Mouse (Mus musculus) erythroblast, embryonic 14.5 days (primary cell): Measurements from ENCODE around the gene Lgals8. TPM values are rescaled to one million over a fixed set of nuclear protein-coding genes. Genes with fewer than 3 reads are reported as not detected.

Source experiments
- H3K27me3 ChIP-seq: 2 replicates; pipeline ENCODE4 v1.6.1; 2012; ENCODE audit warnings: inconsistent platforms; ENCODE audit not compliant: control insufficient read depth
- H3K36me3 ChIP-seq: 2 replicates; pipeline ENCODE4 v1.6.1; 2012; ENCODE audit warnings: mild to moderate bottlenecking, inconsistent platforms; ENCODE audit not compliant: control insufficient read depth
- H3K4me1 ChIP-seq: 2 replicates; pipeline ENCODE4 v1.6.1; 2012; ENCODE audit warnings: inconsistent platforms; ENCODE audit not compliant: control insufficient read depth
- H3K4me3 ChIP-seq: replicated peaks from 2 replicates; pipeline ENCODE3; 2012; ENCODE audit warnings: moderate library complexity, mild to moderate bottlenecking, inconsistent platforms
- H3K9me3 ChIP-seq: 2 replicates; pipeline ENCODE4 v1.6.1; 2012; ENCODE audit warnings: low read length, inconsistent platforms, mixed read lengths; ENCODE audit not compliant: control insufficient read depth
- GATA1 ChIP-seq: IDR thresholded peaks from 2 replicates; pipeline ENCODE4 v1.6.1; 2012; ENCODE audit warnings: low read length, inconsistent platforms, mixed read lengths
- TAL1 ChIP-seq: IDR thresholded peaks from 3 replicates; pipeline ENCODE4 v1.6.1; 2012; ENCODE audit warnings: low read length, inconsistent platforms, mixed read lengths
- polyA plus RNA-seq: library from polyadenylated mRNA; stranded (reverse); fragments of >175 nt; gene quantifications from 2 replicates; pipeline ENCODE4 v1.2.3, GENCODE M21; 2012

The Lgals8 gene
- polyA plus RNA-seq, 1 experiment: 0.15 TPM

GRCm38 (mm10) chr13:12439586-12439985 is 25.2 kb downstream of the Lgals8 start:
- no peaks in the 10 kb centered on the region for H3K9me3 ChIP-seq
- no peak overlapping the region for H3K4me3 ChIP-seq
- no peaks in the 10 kb centered on the region for H3K27me3 ChIP-seq
- TF ChIP-seq GATA1 (no peak), TAL1 (no peak)
- H3K4me1 ChIP-seq: no peaks in the 10 kb centered on the region
- H3K36me3 ChIP-seq: peaks cover 75% of the 10 kb centered on the region

GRCm38 (mm10) chr13:12433843-12434242 is 30.9 kb downstream of the Lgals8 start:
- Histone ChIP-seq H3K36me3 (peaks cover 91% of the 10 kb centered on the region), H3K27me3 (no peaks in the 10 kb centered on the region), H3K9me3 (no peaks in the 10 kb centered on the region), H3K4me3 (no peak overlapping the region), H3K4me1 (no peaks in the 10 kb centered on the region)
- no peak for TF ChIP-seq TAL1
- TF ChIP-seq GATA1: no peak

- Histone ChIP-seq H3K4me3 (no peak overlapping the region), H3K9me3 (no peaks in the 10 kb centered on the region), H3K27me3 (no peaks in the 10 kb centered on the region), H3K4me1 (no peaks in the 10 kb centered on the region), H3K36me3 (peaks cover 90% of the 10 kb centered on the region)
- TF ChIP-seq GATA1: no peak
- TF ChIP-seq TAL1: no peak
Observed at GRCm38 (mm10) chr13:12428556-12428955, 36.2 kb downstream of the Lgals8 start.

GRCm38 (mm10) chr13:12420596-12420995 is 44.1 kb downstream of the Lgals8 start:
- TF ChIP-seq TAL1 (no peak), GATA1 (no peak)
- Histone ChIP-seq H3K4me1 (no peaks in the 10 kb centered on the region), H3K36me3 (peaks cover 88% of the 10 kb centered on the region), H3K4me3 (no peak overlapping the region), H3K9me3 (no peaks in the 10 kb centered on the region), H3K27me3 (no peaks in the 10 kb centered on the region)

GRCm38 (mm10) chr13:12412016-12412415 is 52.7 kb downstream of the Lgals8 start:
- H3K27me3 ChIP-seq: no peaks in the 10 kb centered on the region
- H3K9me3 ChIP-seq: no peaks in the 10 kb centered on the region
- peaks cover 69% of the 10 kb centered on the region for H3K36me3 ChIP-seq
- no peaks in the 10 kb centered on the region for H3K4me1 ChIP-seq
- no peak for TF ChIP-seq GATA1
- no peak for TF ChIP-seq TAL1
- no peak overlapping the region for H3K4me3 ChIP-seq

- H3K9me3 ChIP-seq: no peaks in the 10 kb centered on the region
- H3K36me3 ChIP-seq: peaks cover 62% of the 10 kb centered on the region
- H3K27me3 ChIP-seq: no peaks in the 10 kb centered on the region
- H3K4me1 ChIP-seq: no peaks in the 10 kb centered on the region
- no peak for TF ChIP-seq GATA1
- TF ChIP-seq TAL1: no peak
- no peak overlapping the region for H3K4me3 ChIP-seq
Observed at GRCm38 (mm10) chr13:12408343-12409066, 56.2 kb downstream of the Lgals8 start.

GRCm38 (mm10) chr13:12395571-12395970 is 69.2 kb downstream of the Lgals8 start:
- Histone ChIP-seq H3K27me3 (peaks cover 7% of the 10 kb centered on the region; the same call in 1 of the 2 replicates), H3K9me3 (no peaks in the 10 kb centered on the region)

GRCm38 (mm10) chr13:12394609-12395505 is 69.9 kb downstream of the Lgals8 start, which contains the start of gene Heatr1:
Heatr1 (plus strand) TSS chr13:12395027.
- H3K4me3 ChIP-seq: peak within 1 kb of the TSS; percentile 85
- H3K36me3 ChIP-seq: peaks cover 17% of the 10 kb centered on the region
- H3K27me3 ChIP-seq: peaks cover 7% of the 10 kb centered on the region; the same call in 1 of the 2 replicates
- H3K9me3 ChIP-seq: no peaks in the 10 kb centered on the region
- H3K4me1 ChIP-seq: peaks cover 26% of the 10 kb centered on the region
- TF ChIP-seq GATA1 (no peak), TAL1 (no peak)

More at GRCm38 (mm10) chr13:12395571-12395970, 69.2 kb downstream of the Lgals8 start:
- peak overlapping the region; percentile 85 for H3K4me3 ChIP-seq
- H3K4me1 ChIP-seq: peaks cover 26% of the 10 kb centered on the region
- peaks cover 22% of the 10 kb centered on the region for H3K36me3 ChIP-seq
- TF ChIP-seq TAL1 (no peak), GATA1 (no peak)

Other genes with a start within 250 kb of the Lgals8 start
- gene Mtr, start 206.8 kb downstream of the Lgals8 start, polyA plus RNA-seq: 0.55 and 0.61 TPM in 2 replicates
- not detected in 2 replicates for gene Actn2, start 124.2 kb downstream of the Lgals8 start, polyA plus RNA-seq
- gene Heatr1, start 69.9 kb downstream of the Lgals8 start, polyA plus RNA-seq: 0.27 and 0.41 TPM in 2 replicates
- gene Edaradd, start 55.5 kb upstream of the Lgals8 start, polyA plus RNA-seq: not detected in 2 replicates
- not detected in 2 replicates for gene Ero1lb, start 100.9 kb upstream of the Lgals8 start, polyA plus RNA-seq